Mouse (Mus musculus): ENCODE data around the gene Thrb. TPM values are rescaled to one million over a fixed set of nuclear protein-coding genes. Genes with fewer than 3 reads are reported as not detected.

The Thrb gene
- polyA plus RNA-seq, 1 experiment: 0.13 TPM

DNA sequence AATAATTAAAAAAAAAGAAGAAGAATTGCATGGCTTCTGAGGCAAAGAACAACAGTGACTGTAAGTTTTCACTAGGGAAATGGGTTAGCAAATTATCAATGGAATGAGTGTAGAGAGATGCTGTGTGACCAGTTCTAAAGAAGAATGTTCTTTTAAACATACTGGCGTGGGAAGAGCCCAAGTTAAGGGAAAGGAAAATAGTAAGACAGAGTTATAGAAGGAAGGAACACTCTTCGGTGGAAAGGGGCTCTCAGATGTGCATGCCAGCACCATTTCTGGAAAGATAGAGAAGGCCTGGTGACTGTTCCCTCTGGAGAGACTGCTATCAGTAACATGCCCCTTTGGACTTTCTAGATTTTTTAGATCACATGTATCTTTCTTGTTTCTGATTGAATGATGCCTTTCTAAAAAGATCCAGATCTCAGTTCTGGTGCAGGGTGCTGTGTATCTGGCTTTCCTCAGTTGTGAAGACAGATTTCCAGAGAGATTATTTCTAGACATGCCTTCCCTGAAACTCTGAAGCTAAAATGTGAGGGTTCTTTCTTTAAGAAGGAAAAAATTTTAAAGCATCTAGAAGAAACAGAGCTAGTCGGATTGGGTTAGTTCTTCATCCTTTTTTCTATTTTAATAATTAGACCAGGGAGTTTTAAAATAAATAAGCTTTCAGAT is 144.0 kb downstream of the Thrb start:
- Histone ChIP-seq H3K4me3 (ENCODE audit: low read depth, low read length) (no peak overlapping the region), H3K9ac (ENCODE audit: low read depth, poor library complexity, severe bottlenecking) (no peak overlapping the region), H3K9me3 (replicated peaks; ENCODE audit: control insufficient read depth, insufficient read depth, low read length, poor library complexity, severe bottlenecking) (no peaks in the 10 kb centered on the region; the same call in 1 of the 2 replicates), H3K27ac (ENCODE audit: insufficient read depth, low read length) (no peak overlapping the region), H3K36me3 (ENCODE audit: control insufficient read depth, insufficient read depth, low read length, poor library complexity, severe bottlenecking) (no peaks in the 10 kb centered on the region), H3K27me3 (ENCODE audit: control insufficient read depth, insufficient read depth, low read length, poor library complexity, severe bottlenecking) (no peaks in the 10 kb centered on the region), H3K4me1 (ENCODE audit: control insufficient read depth, insufficient read depth, low read length) (no peaks in the 10 kb centered on the region)
- TF ChIP-seq EP300 (IDR thresholded peaks at IDR 0.05; ENCODE audit: insufficient read depth, low read depth, low read length) (no peak), CTCF (IDR thresholded peaks at IDR 0.05; ENCODE audit: low read depth, low read length) (no peak), POLR2A (IDR thresholded peaks at IDR 0.05; ENCODE audit: insufficient read depth, low read length) (no peak)

GRCm38 (mm10) chr14:17811051-17811450 is 151.0 kb downstream of the Thrb start:
- Histone ChIP-seq H3K36me3 (ENCODE audit: control insufficient read depth, insufficient read depth, low read length, poor library complexity, severe bottlenecking) (no peaks in the 10 kb centered on the region), H3K27ac (ENCODE audit: insufficient read depth, low read length) (no peak overlapping the region), H3K4me3 (ENCODE audit: low read depth, low read length) (no peak overlapping the region), H3K9ac (ENCODE audit: low read depth, poor library complexity, severe bottlenecking) (no peak overlapping the region), H3K4me1 (ENCODE audit: control insufficient read depth, insufficient read depth, low read length) (no peaks in the 10 kb centered on the region), H3K27me3 (ENCODE audit: control insufficient read depth, insufficient read depth, low read length, poor library complexity, severe bottlenecking) (no peaks in the 10 kb centered on the region), H3K9me3 (replicated peaks; ENCODE audit: control insufficient read depth, insufficient read depth, low read length, poor library complexity, severe bottlenecking) (no peaks in the 10 kb centered on the region; the same call in 1 of the 2 replicates)
- TF ChIP-seq POLR2A (IDR thresholded peaks at IDR 0.05; ENCODE audit: insufficient read depth, low read length): no peak
- no peak for TF ChIP-seq CTCF (IDR thresholded peaks at IDR 0.05; ENCODE audit: low read depth, low read length)
- no peak for TF ChIP-seq EP300 (IDR thresholded peaks at IDR 0.05; ENCODE audit: insufficient read depth, low read depth, low read length)

DNA sequence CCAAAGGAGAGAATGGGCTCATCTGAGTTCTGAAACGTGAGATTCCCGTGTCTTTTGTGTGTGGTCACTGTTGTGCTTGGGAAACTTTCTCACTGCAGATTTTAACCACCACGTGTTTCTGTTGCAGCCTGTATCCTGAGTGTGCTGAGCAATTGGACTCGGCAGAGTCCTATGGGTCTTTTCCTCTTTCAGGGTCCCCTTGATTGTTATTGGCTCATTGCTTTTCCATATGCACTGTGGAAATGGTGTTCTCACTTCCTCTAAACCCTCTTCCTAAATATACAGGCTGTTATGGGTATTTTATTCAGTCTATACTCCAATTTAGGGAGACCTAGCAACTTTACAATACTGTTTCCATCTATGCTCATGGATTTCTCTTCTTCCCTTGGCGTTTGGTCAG is 152.4 kb downstream of the Thrb start:
- Histone ChIP-seq H3K4me3 (ENCODE audit: low read depth, low read length) (no peak overlapping the region), H3K9ac (ENCODE audit: low read depth, poor library complexity, severe bottlenecking) (no peak overlapping the region), H3K9me3 (replicated peaks; ENCODE audit: control insufficient read depth, insufficient read depth, low read length, poor library complexity, severe bottlenecking) (no peaks in the 10 kb centered on the region), H3K36me3 (ENCODE audit: control insufficient read depth, insufficient read depth, low read length, poor library complexity, severe bottlenecking) (no peaks in the 10 kb centered on the region), H3K4me1 (ENCODE audit: control insufficient read depth, insufficient read depth, low read length) (no peaks in the 10 kb centered on the region), H3K27ac (ENCODE audit: insufficient read depth, low read length) (no peak overlapping the region), H3K27me3 (ENCODE audit: control insufficient read depth, insufficient read depth, low read length, poor library complexity, severe bottlenecking) (no peaks in the 10 kb centered on the region)
- TF ChIP-seq CTCF (IDR thresholded peaks at IDR 0.05; ENCODE audit: low read depth, low read length) (no peak), POLR2A (IDR thresholded peaks at IDR 0.05; ENCODE audit: insufficient read depth, low read length) (no peak), EP300 (IDR thresholded peaks at IDR 0.05; ENCODE audit: insufficient read depth, low read depth, low read length) (no peak)

- H3K36me3 ChIP-seq (ENCODE audit: control insufficient read depth, insufficient read depth, low read length, poor library complexity, severe bottlenecking): no peaks in the 10 kb centered on the region
- TF ChIP-seq CTCF (IDR thresholded peaks at IDR 0.05; ENCODE audit: low read depth, low read length) (no peak), EP300 (IDR thresholded peaks at IDR 0.05; ENCODE audit: insufficient read depth, low read depth, low read length) (no peak), POLR2A (IDR thresholded peaks at IDR 0.05; ENCODE audit: insufficient read depth, low read length) (no peak)
- H3K27ac ChIP-seq (ENCODE audit: insufficient read depth, low read length): no peak overlapping the region
- no peak overlapping the region for H3K4me3 ChIP-seq (ENCODE audit: low read depth, low read length)
- H3K4me1 ChIP-seq (ENCODE audit: control insufficient read depth, insufficient read depth, low read length): no peaks in the 10 kb centered on the region
- no peaks in the 10 kb centered on the region for H3K9me3 ChIP-seq (replicated peaks; ENCODE audit: control insufficient read depth, insufficient read depth, low read length, poor library complexity, severe bottlenecking)
- H3K27me3 ChIP-seq (ENCODE audit: control insufficient read depth, insufficient read depth, low read length, poor library complexity, severe bottlenecking): no peaks in the 10 kb centered on the region
- H3K9ac ChIP-seq (ENCODE audit: low read depth, poor library complexity, severe bottlenecking): no peak overlapping the region
Measured at GRCm38 (mm10) chr14:17815103-17815502, 155.0 kb downstream of the Thrb start.

GRCm38 (mm10) chr14:17818086-17818485 is 158.0 kb downstream of the Thrb start:
- no peak for TF ChIP-seq CTCF (IDR thresholded peaks at IDR 0.05; ENCODE audit: low read depth, low read length)
- Histone ChIP-seq H3K36me3 (ENCODE audit: control insufficient read depth, insufficient read depth, low read length, poor library complexity, severe bottlenecking) (no peaks in the 10 kb centered on the region), H3K27ac (ENCODE audit: insufficient read depth, low read length) (no peak overlapping the region), H3K27me3 (ENCODE audit: control insufficient read depth, insufficient read depth, low read length, poor library complexity, severe bottlenecking) (no peaks in the 10 kb centered on the region), H3K9ac (ENCODE audit: low read depth, poor library complexity, severe bottlenecking) (no peak overlapping the region), H3K9me3 (replicated peaks; ENCODE audit: control insufficient read depth, insufficient read depth, low read length, poor library complexity, severe bottlenecking) (no peaks in the 10 kb centered on the region), H3K4me3 (ENCODE audit: low read depth, low read length) (no peak overlapping the region), H3K4me1 (ENCODE audit: control insufficient read depth, insufficient read depth, low read length) (no peaks in the 10 kb centered on the region)

GRCm38 (mm10) chr14:17822754-17823153 is 162.7 kb downstream of the Thrb start:
- Histone ChIP-seq H3K27ac (ENCODE audit: insufficient read depth, low read length) (no peak overlapping the region), H3K4me1 (ENCODE audit: control insufficient read depth, insufficient read depth, low read length) (no peaks in the 10 kb centered on the region), H3K9me3 (replicated peaks; ENCODE audit: control insufficient read depth, insufficient read depth, low read length, poor library complexity, severe bottlenecking) (no peaks in the 10 kb centered on the region), H3K27me3 (ENCODE audit: control insufficient read depth, insufficient read depth, low read length, poor library complexity, severe bottlenecking) (no peaks in the 10 kb centered on the region), H3K36me3 (ENCODE audit: control insufficient read depth, insufficient read depth, low read length, poor library complexity, severe bottlenecking) (no peaks in the 10 kb centered on the region), H3K4me3 (ENCODE audit: low read depth, low read length) (no peak overlapping the region), H3K9ac (ENCODE audit: low read depth, poor library complexity, severe bottlenecking) (no peak overlapping the region)
- TF ChIP-seq EP300 (IDR thresholded peaks at IDR 0.05; ENCODE audit: insufficient read depth, low read depth, low read length) (no peak), CTCF (IDR thresholded peaks at IDR 0.05; ENCODE audit: low read depth, low read length) (no peak), POLR2A (IDR thresholded peaks at IDR 0.05; ENCODE audit: insufficient read depth, low read length) (no peak)
